ENCODE assay signal across 7 mouse cellular contexts in genomic region chr3:88526157-88527131, GRCm38 (mm10). TPM values are rescaled to one million over a fixed set of nuclear protein-coding genes. Genes with fewer than 3 reads are reported as not detected.
DNase-seq lines count a peak whose midpoint lies in the region; ATAC-seq lines count a peak whose summit lies in the region.

No protein-coding gene starts in this region.

- H3K4me2 ChIP-seq in intestine, embryonic 14.5 days (ENCODE audit: low read length): peak overlapping the region; percentile 23; the same call in 1 of the 2 replicates
- H3K4me2 ChIP-seq in midbrain, embryonic 12.5 days (replicated peaks): peak overlapping the region; percentile 35

- WGBS in intestine, embryonic 14.5 days: 32% methylated on average over 17 of the region's 17 CpGs
- whole genome bisulfite sequencing in midbrain, embryonic 12.5 days: 32% methylated on average over 17 of the region's 17 CpGs

- ATAC-seq in intestine, embryonic 14.5 days (replicated peaks; ENCODE audit: low FRiP score, low TSS enrichment, low read depth): peak; percentile 71
- peak; percentile 75 for ATAC-seq in midbrain, embryonic 12.5 days (ENCODE audit: low FRiP score, low read depth)

- no peaks in the 10 kb centered on the region for H3K27me3 ChIP-seq in intestine, embryonic 14.5 days (replicated peaks; ENCODE audit: control insufficient read depth, insufficient read depth, low read length)
- no peaks in the 10 kb centered on the region for H3K27me3 ChIP-seq in midbrain, embryonic 12.5 days

- H3K4me3 ChIP-seq in intestine, embryonic 14.5 days (ENCODE audit: low read depth, low read length): no peak overlapping the region
- peak overlapping the region; percentile 22 for H3K4me3 ChIP-seq in midbrain, embryonic 12.5 days

- H3K27ac ChIP-seq in intestine, embryonic 14.5 days (ENCODE audit: low read depth): no peak overlapping the region
- H3K27ac ChIP-seq in midbrain, embryonic 12.5 days (replicated peaks): no peak overlapping the region

- no peak overlapping the region for H3K9ac ChIP-seq in intestine, embryonic 14.5 days (ENCODE audit: low read length)
- no peak overlapping the region for H3K9ac ChIP-seq in midbrain, embryonic 12.5 days (replicated peaks)

- peaks cover 13% of the 10 kb centered on the region for H3K36me3 ChIP-seq in intestine, embryonic 14.5 days (ENCODE audit: control insufficient read depth, insufficient read depth, low read length)
- peaks cover 28% of the 10 kb centered on the region for H3K36me3 ChIP-seq in midbrain, embryonic 12.5 days

- intact Hi-C loops in left cerebral cortex, postnatal 4 days (cut with DNase I): loop anchor here (10.0 kb wide), 1 partner anchor 112 kb away; the partner anchor contains the start of gene Pmf1

- H3K9me3 ChIP-seq in intestine, embryonic 14.5 days (ENCODE audit: control insufficient read depth, low read length): no peaks in the 10 kb centered on the region
- no peaks in the 10 kb centered on the region for H3K9me3 ChIP-seq in midbrain, embryonic 12.5 days

- peak; percentile 95 for DNase-seq in adipocyte (ENCODE audit: low spot score)
- peak; percentile 97 for DNase-seq in embryo, embryonic 10 days (ENCODE audit: low spot score)
- DNase-seq in gastrocnemius, postnatal 25 days: peak; percentile 81
- DNase-seq in intestine, embryonic 14.5 days (ENCODE audit: low spot score): peak; percentile 96
- peak; percentile 90 for DNase-seq in left cerebral cortex, postnatal 4 days
- peak; percentile 91 for DNase-seq in skeletal muscle tissue, adult 2 months (ENCODE audit: low read depth, low spot score)

- peaks cover 40% of the 10 kb centered on the region for H3K4me1 ChIP-seq in intestine, embryonic 14.5 days (replicated peaks; ENCODE audit: control insufficient read depth, insufficient read depth, low read length)
- peaks cover 50% of the 10 kb centered on the region for H3K4me1 ChIP-seq in midbrain, embryonic 12.5 days

RNA-seq across cellular contexts. Expression of gene Mex3a, which starts 5.8 kb away (rescaled TPM):
- under 1 TPM; 0.24 to 0.33 TPM for total RNA-seq in gastrocnemius, postnatal 25 days (2021)
- 19.8 and 23.8 TPM in 2 replicates for polyA plus RNA-seq in intestine, embryonic 14.5 days (2014; fragmentation: Nextera tagmentation; extraction: Ambion mirVana)
- 10 to 100 TPM; 80.5 to 87.8 TPM for total RNA-seq in left cerebral cortex, postnatal 4 days (2021)
- 47.8 and 49.9 TPM in 2 replicates for polyA plus RNA-seq in midbrain, embryonic 12.5 days (2016; fragmentation: Nextera tagmentation; extraction: Ambion mirVana)

RNA-seq across cellular contexts. Expression of gene Lmna, which starts 16.7 kb away (rescaled TPM):
- total RNA-seq in gastrocnemius, postnatal 25 days (2021): 100 to 1,000 TPM in 1 of 2 experiments, 10 to 100 TPM in 1; 99.2 to 106 TPM
- 86.0 and 96.0 TPM in 2 replicates for polyA plus RNA-seq in intestine, embryonic 14.5 days (2014; fragmentation: Nextera tagmentation; extraction: Ambion mirVana)
- 10 to 100 TPM; 35.3 to 37.7 TPM for total RNA-seq in left cerebral cortex, postnatal 4 days (2021)
- 34.3 and 42.8 TPM in 2 replicates for polyA plus RNA-seq in midbrain, embryonic 12.5 days (2016; fragmentation: Nextera tagmentation; extraction: Ambion mirVana)

RNA-seq across cellular contexts. Expression of gene Rab25, which starts 21.7 kb away (rescaled TPM):
- total RNA-seq in gastrocnemius, postnatal 25 days (2021): not detected
- polyA plus RNA-seq in intestine, embryonic 14.5 days (2014; fragmentation: Nextera tagmentation; extraction: Ambion mirVana): 55.6 and 56.9 TPM in 2 replicates
- under 1 TPM in 1 of 2 experiments, not detected in 1; 0.83 TPM for total RNA-seq in left cerebral cortex, postnatal 4 days (2021)
- 0.21 and 0.47 TPM in 2 replicates for polyA plus RNA-seq in midbrain, embryonic 12.5 days (2016; fragmentation: Nextera tagmentation; extraction: Ambion mirVana)

RNA-seq across cellular contexts. Expression of gene Lamtor2, which starts 26.4 kb away (rescaled TPM):
- 10 to 100 TPM; 76.1 to 81.1 TPM for total RNA-seq in gastrocnemius, postnatal 25 days (2021)
- 98.9 and 102 TPM in 2 replicates for polyA plus RNA-seq in intestine, embryonic 14.5 days (2014; fragmentation: Nextera tagmentation; extraction: Ambion mirVana)
- 100 to 1,000 TPM; 106 to 120 TPM for total RNA-seq in left cerebral cortex, postnatal 4 days (2021)
- polyA plus RNA-seq in midbrain, embryonic 12.5 days (2016; fragmentation: Nextera tagmentation; extraction: Ambion mirVana): 137 and 152 TPM in 2 replicates

RNA-seq across cellular contexts. Expression of gene Ubqln4, which starts 27.1 kb away (rescaled TPM):
- 10 to 100 TPM; 59.6 to 67.2 TPM for total RNA-seq in gastrocnemius, postnatal 25 days (2021)
- polyA plus RNA-seq in intestine, embryonic 14.5 days (2014; fragmentation: Nextera tagmentation; extraction: Ambion mirVana): 59.0 and 60.8 TPM in 2 replicates
- total RNA-seq in left cerebral cortex, postnatal 4 days (2021): 100 to 1,000 TPM in 1 of 2 experiments, 10 to 100 TPM in 1; 97.5 to 105 TPM
- polyA plus RNA-seq in midbrain, embryonic 12.5 days (2016; fragmentation: Nextera tagmentation; extraction: Ambion mirVana): 64.7 and 71.2 TPM in 2 replicates

Comparison
In these comparisons a context has a peak if more than half of its experiments do, and no peak if none do; other contexts are left out.
1. RNA of gene Mex3a, which starts 5.8 kb away (total RNA-seq): 80.5 to 87.8 TPM in left cerebral cortex, postnatal 4 days; 0.24 to 0.33 TPM in gastrocnemius, postnatal 25 days; every median in the first group is over 10 times any median in the second.
2. Peak in every context shown above with its lines, with median percentiles within 50 percentile points of each other: DNase-seq.